ENCODE assay signal across 9 mouse cellular contexts in the genomic region with DNA sequence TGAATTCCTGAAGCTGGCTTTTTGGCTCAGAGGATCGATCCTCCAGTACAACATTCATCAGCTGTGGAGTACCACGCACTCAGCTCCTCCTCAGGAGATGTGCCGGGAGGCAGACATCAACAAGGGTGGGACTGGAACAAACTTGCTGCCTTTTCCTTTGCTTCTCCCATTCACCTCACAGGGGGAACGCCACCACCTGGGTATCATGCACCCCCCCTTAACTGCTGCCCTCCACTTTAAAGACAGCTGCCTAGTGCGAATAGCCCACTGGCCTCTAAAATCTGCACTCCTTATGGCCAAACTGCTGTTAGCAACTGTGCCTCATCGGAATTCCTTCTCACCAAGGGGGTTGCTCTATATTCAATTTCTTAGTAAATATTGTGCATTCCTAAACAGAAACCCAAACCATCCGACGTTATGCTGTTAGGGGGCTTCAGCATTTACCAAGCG. TPM values are rescaled to one million over a fixed set of nuclear protein-coding genes. Genes with fewer than 3 reads are reported as not detected.
DNase-seq lines count a peak whose midpoint lies in the region; ATAC-seq and TF ChIP-seq lines count a peak whose summit lies in the region.
"Had no signal": no experiment of that assay in that cellular context is flagged by ENCODE, and none has a peak within 500 bp of the region (broad histone marks: within the 10 kb centered on the region; RNA-seq: fewer than 3 reads in every experiment).

No protein-coding gene starts in this region.

- peak overlapping the region; percentile 15; the same call in 1 of the 2 replicates for H3K9ac ChIP-seq in kidney, embryonic 15.5 days
- H3K9ac ChIP-seq in intestine, embryonic 15.5 days: no peak overlapping the region

- no peak for DNase-seq in kidney, adult 18-20 months
- DNase-seq in neural tube, embryonic 10.5 days (ENCODE audit: extremely low spot score, low spot score): peak; percentile 55
- no peak for DNase-seq in right cerebral cortex, postnatal 10 days (ENCODE audit: low spot score in 2 of 2)
- DNase-seq in adrenal gland, postnatal 14 days: no peak

- ATAC-seq in kidney, embryonic 15.5 days (replicated peaks; ENCODE audit: low FRiP score): no peak
- no peak for ATAC-seq in intestine, embryonic 15.5 days
- no peak for ATAC-seq in cerebellum, adult (ENCODE audit: insufficient number of reproducible peaks, low FRiP score, low TSS enrichment)

- H3K27me3 ChIP-seq in kidney, embryonic 15.5 days: no peaks in the 10 kb centered on the region
- no peaks in the 10 kb centered on the region for H3K27me3 ChIP-seq in intestine, embryonic 15.5 days (replicated peaks)

- peaks cover 3% of the 10 kb centered on the region for H3K9me3 ChIP-seq in kidney, embryonic 15.5 days (replicated peaks)
- no peaks in the 10 kb centered on the region for H3K9me3 ChIP-seq in intestine, embryonic 15.5 days
- H3K9me3 ChIP-seq: G1E had no signal

- H3K36me3 ChIP-seq in kidney, embryonic 15.5 days: no peaks in the 10 kb centered on the region
- no peaks in the 10 kb centered on the region for H3K36me3 ChIP-seq in intestine, embryonic 15.5 days
- H3K36me3 ChIP-seq: G1E had no signal

- H3K4me2 ChIP-seq in kidney, embryonic 15.5 days: peak overlapping the region; percentile 50
- peak overlapping the region; percentile 43 for H3K4me2 ChIP-seq in intestine, embryonic 15.5 days (replicated peaks)

- no peak for TF ChIP-seq CTCF in embryonic fibroblast, embryonic 13.5 days (IDR thresholded peaks at IDR 0.05; ENCODE audit: borderline replicate concordance, insufficient read depth, low read length)

- H3K27ac ChIP-seq in kidney, embryonic 15.5 days: peak overlapping the region; percentile 90
- H3K27ac ChIP-seq in embryonic fibroblast, embryonic 13.5 days (ENCODE audit: insufficient read depth, low read length): peak overlapping the region; percentile 100
- peak overlapping the region; percentile 92 for H3K27ac ChIP-seq in intestine, embryonic 15.5 days

- peaks cover 42% of the 10 kb centered on the region for H3K4me1 ChIP-seq in kidney, embryonic 15.5 days
- peaks cover 16% of the 10 kb centered on the region for H3K4me1 ChIP-seq in embryonic fibroblast, embryonic 13.5 days (ENCODE audit: control insufficient read depth, insufficient read depth, low read length)
- peaks cover 35% of the 10 kb centered on the region for H3K4me1 ChIP-seq in intestine, embryonic 15.5 days (replicated peaks)

- TF ChIP-seq POLR2A in embryonic fibroblast, embryonic 13.5 days (IDR thresholded peaks at IDR 0.05; ENCODE audit: low read depth, low read length): peak; percentile 16; the same call in 1 of the 2 replicates

- no peak overlapping the region for H3K4me3 ChIP-seq in kidney, embryonic 15.5 days (replicated peaks)
- H3K4me3 ChIP-seq in embryonic fibroblast, embryonic 13.5 days (ENCODE audit: insufficient read depth, low read length): no peak overlapping the region
- no peak overlapping the region for H3K4me3 ChIP-seq in intestine, embryonic 15.5 days (replicated peaks)

- WGBS in kidney, embryonic 15.5 days: 19% methylated on average over 9 of the region's 9 CpGs
- WGBS in intestine, embryonic 15.5 days: 23% methylated on average over 9 of the region's 9 CpGs

RNA-seq across cellular contexts. Expression of gene Alox5ap, which starts 55.3 kb away (rescaled TPM):
- 12.4 and 13.3 TPM in 2 replicates for polyA plus RNA-seq in kidney, embryonic 15.5 days (2015; fragmentation: Nextera tagmentation; extraction: Ambion mirVana)
- 1.4 and 6.0 TPM in 2 replicates for polyA plus RNA-seq in embryonic fibroblast, embryonic 13.5 days (2011; ENCODE audit: insufficient read length, low read depth, missing spikeins)
- 11.7 and 13.2 TPM in 2 replicates for polyA plus RNA-seq in intestine, embryonic 15.5 days (2015; fragmentation: Nextera tagmentation; extraction: Ambion mirVana)
- total RNA-seq in adrenal gland, postnatal 14 days (2021): 7.8 and 17.6 TPM in 2 replicates
